Mouse (Mus musculus) liver, embryonic 11.5 days (tissue): Measurements from ENCODE around the gene Slc25a12. TPM values are rescaled to one million over a fixed set of nuclear protein-coding genes. Genes with fewer than 3 reads are reported as not detected.
"Not testable (repeated sequence)": the region's sequence is repeated elsewhere in the genome, so short reads cannot be mapped to it uniquely, and the experiment has no call there.

Experiments
- ATAC-seq: fragments of 200-750 bp; cut with Nextera tagmentation; replicated peaks from 2 replicates; pipeline ENCODE4 v1.8.0; 2017; ENCODE audit warnings: moderate number of reproducible peaks, mild to moderate bottlenecking, moderate TSS enrichment, moderate library complexity; ENCODE audit not compliant: low FRiP score
- DNase-seq: peaks from one replicate; pipeline ENCODE4 v3.0.0-alpha.2; 2017; ENCODE audit warnings: low spot score
- H3K27ac ChIP-seq: fragments of 300-500 bp; sonication (generic); 2 replicates; pipeline ENCODE4 v1.5.1; 2014; ENCODE audit warnings: mild to moderate bottlenecking, low read depth, low read length, control low read depth
- H3K27me3 ChIP-seq: fragments of 300-500 bp; sonication (generic); replicated peaks from 2 replicates; pipeline ENCODE4 v1.6.1; 2014; ENCODE audit warnings: low read length, mixed read lengths; ENCODE audit not compliant: control insufficient read depth, insufficient read depth
- H3K36me3 ChIP-seq: fragments of 300-500 bp; sonication (generic); 2 replicates; pipeline ENCODE4 v1.6.1; 2014; ENCODE audit warnings: mild to moderate bottlenecking, low read length, moderate library complexity, mixed read lengths; ENCODE audit not compliant: control insufficient read depth, insufficient read depth
- H3K4me1 ChIP-seq: fragments of 300-500 bp; sonication (generic); replicated peaks from 2 replicates; pipeline ENCODE4 v1.6.1; 2014; ENCODE audit warnings: low read length, mixed read lengths; ENCODE audit not compliant: control insufficient read depth, insufficient read depth
- H3K4me2 ChIP-seq: fragments of 300-500 bp; sonication (generic); 2 replicates; pipeline ENCODE4 v1.6.1; 2014; ENCODE audit warnings: mild to moderate bottlenecking, control low read depth, moderate library complexity
- H3K4me3 ChIP-seq: fragments of 300-500 bp; sonication (generic); 2 replicates; pipeline ENCODE4 v1.5.1; 2014; ENCODE audit warnings: low read depth, low read length, control low read depth
- H3K9ac ChIP-seq: fragments of 300-500 bp; sonication (generic); 2 replicates; pipeline ENCODE4 v1.6.1; 2014; ENCODE audit warnings: low read depth, low read length, control low read depth
- H3K9me3 ChIP-seq: fragments of 300-500 bp; sonication (generic); 2 replicates; pipeline ENCODE4 v1.6.1; 2016; ENCODE audit warnings: low read length, inconsistent platforms, mixed read lengths; ENCODE audit not compliant: control insufficient read depth
- WGBS: fragments of 180-500 bp; shearing (Covaris S2); extraction: QIAGEN DNeasy Blood & Tissue Kit; methylation state at CpG from one replicate; pipeline ENCODE4 v1.1.7; 2014; 5-methylcytosine and 5-hydroxymethylcytosine counted together
- polyA plus RNA-seq: library from polyadenylated mRNA; unstranded; fragments of >200 nt; fragmentation: Nextera tagmentation; extraction: Ambion mirVana; gene quantifications from 2 replicates; pipeline ENCODE4 v1.2.1, GENCODE M21; 2014

Gene Slc25a12
- polyA plus RNA-seq, 1 experiment from 2014 or later, result 35.9 TPM

DNA sequence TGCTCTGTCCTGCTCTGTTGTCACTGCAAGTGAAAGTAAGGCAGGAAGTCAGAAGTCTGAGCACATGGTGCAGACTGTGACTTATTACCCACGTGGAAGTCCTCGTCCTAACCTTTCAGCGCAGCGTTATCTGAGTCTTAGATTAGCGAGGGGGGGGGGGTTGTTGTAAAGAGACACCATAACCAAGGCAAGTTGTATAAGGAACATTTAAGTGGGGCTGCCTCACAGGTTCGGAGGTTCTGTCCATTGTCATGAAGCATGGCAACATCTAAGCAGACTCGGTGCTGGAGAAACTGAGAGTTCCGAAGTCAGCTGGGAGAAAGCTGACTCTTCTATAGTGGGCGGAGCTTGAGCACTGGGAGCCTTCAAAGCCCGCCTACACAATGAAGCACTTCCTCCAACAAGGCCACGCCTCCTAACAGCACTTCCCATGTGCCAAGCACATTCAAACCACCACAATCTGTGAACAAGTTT is 8.9 kb upstream of the Slc25a12 start:
- 44% methylated on average over 11 of the region's 11 CpGs for WGBS
- peak; percentile 66; the same call in 1 of the 2 replicates for ATAC-seq
- Histone ChIP-seq H3K27ac (no peak overlapping the region), H3K9ac (no peak overlapping the region), H3K36me3 (no peaks in the 10 kb centered on the region), H3K4me3 (0 out of 2 replicates have a peak overlapping the region, but pooled peaks have one; percentile 13), H3K4me2 (peak overlapping the region; percentile 30), H3K27me3 (no peaks in the 10 kb centered on the region), H3K9me3 (no peaks in the 10 kb centered on the region), H3K4me1 (peaks cover 2% of the 10 kb centered on the region)
- no peak for DNase-seq

DNA sequence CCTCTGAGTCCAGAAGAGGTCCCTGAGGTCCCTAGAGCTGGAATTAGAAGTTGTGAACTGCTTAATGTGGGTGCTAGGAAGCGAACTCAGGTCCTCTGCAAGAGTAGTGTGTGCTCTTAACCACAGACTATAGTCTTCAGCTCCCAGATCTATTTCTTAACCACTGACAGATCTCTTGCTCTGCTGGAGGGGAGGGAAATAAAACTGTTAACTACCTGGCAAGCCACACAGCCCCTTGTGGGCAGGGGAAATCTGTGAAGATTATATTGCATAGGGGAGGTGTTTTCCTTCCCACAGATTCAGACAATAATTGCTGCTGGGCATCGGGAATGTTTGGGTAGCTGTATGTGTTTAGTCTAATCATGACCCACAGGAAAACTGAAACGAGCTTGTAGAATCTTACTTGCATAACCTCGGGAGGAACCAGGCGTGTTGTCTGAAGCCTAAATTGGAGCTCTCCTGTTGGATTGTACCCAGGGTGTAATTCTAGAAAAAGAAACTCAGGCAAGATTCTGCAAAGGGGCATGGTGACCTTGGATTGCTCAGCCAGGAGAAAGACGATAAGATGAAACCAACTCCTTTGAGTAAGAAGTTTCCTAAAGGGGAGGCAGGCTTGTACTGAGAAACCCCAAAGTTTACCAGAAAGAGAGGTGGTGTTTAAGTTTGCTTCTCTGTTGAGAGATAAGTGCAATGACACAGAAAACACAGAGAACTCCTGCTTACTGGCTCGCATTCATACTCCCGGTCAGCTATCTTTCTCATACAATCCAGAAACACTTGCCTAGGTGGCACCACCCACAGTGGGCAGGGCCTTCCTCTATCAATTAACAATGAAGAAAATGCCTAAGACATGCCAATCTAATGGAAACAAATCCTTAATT is 7.0 kb upstream of the Slc25a12 start:
- H3K9ac ChIP-seq, result no peak overlapping the region
- peak; percentile 79 for ATAC-seq
- H3K4me2 ChIP-seq, result peak overlapping the region; percentile 34
- peak overlapping the region; percentile 28 for H3K27ac ChIP-seq
- no peaks in the 10 kb centered on the region for H3K9me3 ChIP-seq
- 58% methylated on average over 8 of the region's 8 CpGs for WGBS
- DNase-seq, result no peak
- no peaks in the 10 kb centered on the region for H3K36me3 ChIP-seq
- H3K4me3 ChIP-seq, result no peak overlapping the region
- peaks cover 2% of the 10 kb centered on the region for H3K4me1 ChIP-seq
- no peaks in the 10 kb centered on the region for H3K27me3 ChIP-seq

DNA sequence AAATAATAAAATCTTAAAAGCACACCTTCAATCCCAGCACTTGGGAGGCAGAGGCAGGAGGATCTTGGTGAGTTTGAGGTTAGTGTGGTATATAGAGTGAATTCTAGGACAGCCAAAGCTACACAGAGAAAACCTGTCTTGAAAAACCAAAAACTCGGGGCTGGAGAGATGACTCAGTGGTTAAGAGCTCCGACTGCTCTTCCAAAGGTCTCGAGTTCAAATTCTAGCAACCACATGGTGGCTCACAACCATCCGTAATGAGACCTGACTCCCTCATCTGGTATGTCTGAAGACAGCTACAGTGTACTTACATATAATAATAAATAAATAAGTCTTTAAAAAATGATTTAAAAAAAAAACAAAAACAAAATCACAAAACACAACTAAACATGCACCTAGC is 4.7 kb upstream of the Slc25a12 start:
- not testable (repeated sequence) for H3K4me2 ChIP-seq, H3K9me3 ChIP-seq, DNase-seq, H3K36me3 ChIP-seq, H3K4me1 ChIP-seq, ATAC-seq, H3K4me3 ChIP-seq, H3K27me3 ChIP-seq, H3K27ac ChIP-seq, H3K9ac ChIP-seq
- WGBS, result 85% methylated on average over 4 of the region's 4 CpGs

DNA sequence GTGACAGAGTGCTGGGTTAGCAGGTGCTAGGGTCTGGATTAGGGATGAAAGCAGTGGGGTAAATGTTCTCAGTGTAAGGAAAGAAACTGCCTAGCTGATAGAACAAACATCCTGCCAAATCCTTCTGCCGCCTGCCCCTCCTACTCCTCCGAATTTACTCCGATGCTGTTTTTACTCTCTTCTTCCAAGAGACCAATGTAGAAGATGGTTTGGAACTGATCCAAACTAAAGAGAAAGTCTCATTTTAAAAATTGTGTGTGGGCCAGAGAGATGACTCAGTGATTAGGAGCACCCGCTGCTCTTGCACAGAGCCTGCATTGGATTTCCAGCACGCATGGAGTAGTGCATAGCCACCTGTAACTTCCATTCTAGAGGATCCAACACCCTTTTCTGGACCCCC is 4.2 kb upstream of the Slc25a12 start:
- ATAC-seq (no peak), DNase-seq (no peak)
- H3K27me3 ChIP-seq, result no peaks in the 10 kb centered on the region
- H3K27ac ChIP-seq, result no peak overlapping the region
- H3K4me1 ChIP-seq, result peaks cover 3% of the 10 kb centered on the region
- no peaks in the 10 kb centered on the region for H3K9me3 ChIP-seq
- H3K4me3 ChIP-seq, result no peak overlapping the region
- H3K9ac ChIP-seq, result no peak overlapping the region
- WGBS, result 88% methylated on average over 5 of the region's 5 CpGs
- H3K36me3 ChIP-seq, result no peaks in the 10 kb centered on the region
- H3K4me2 ChIP-seq, result no peak overlapping the region

DNA sequence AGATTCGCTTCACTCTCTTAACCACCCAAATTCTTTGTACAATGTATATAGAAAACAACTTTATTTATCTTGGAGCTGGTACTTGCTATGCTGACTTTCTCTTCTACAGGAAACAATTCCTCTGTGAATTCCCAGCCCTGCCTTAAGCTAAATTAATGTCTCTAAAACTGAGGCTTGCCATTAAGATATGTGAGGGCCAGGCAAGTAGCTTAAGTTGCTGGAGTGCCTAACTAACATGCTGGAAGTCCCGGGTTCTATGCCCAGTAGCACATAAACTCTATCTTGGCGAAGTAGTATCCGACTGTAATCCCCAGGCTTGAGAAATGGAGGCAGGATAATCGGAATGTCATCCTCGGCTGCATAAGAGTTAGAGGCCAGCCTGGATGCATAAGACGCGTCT is 537 bp upstream of the Slc25a12 start:
- ATAC-seq (no peak), DNase-seq (no peak)
- H3K36me3 ChIP-seq, result no peaks in the 10 kb centered on the region
- no peaks in the 10 kb centered on the region for H3K27me3 ChIP-seq
- no peak overlapping the region for H3K27ac ChIP-seq
- peak overlapping the region; percentile 73 for H3K4me2 ChIP-seq
- peaks cover 8% of the 10 kb centered on the region for H3K4me1 ChIP-seq
- peak overlapping the region; percentile 78 for H3K4me3 ChIP-seq
- WGBS, result 34% methylated on average over 8 of the region's 8 CpGs
- H3K9ac ChIP-seq, result peak overlapping the region; percentile 42
- no peaks in the 10 kb centered on the region for H3K9me3 ChIP-seq

DNA sequence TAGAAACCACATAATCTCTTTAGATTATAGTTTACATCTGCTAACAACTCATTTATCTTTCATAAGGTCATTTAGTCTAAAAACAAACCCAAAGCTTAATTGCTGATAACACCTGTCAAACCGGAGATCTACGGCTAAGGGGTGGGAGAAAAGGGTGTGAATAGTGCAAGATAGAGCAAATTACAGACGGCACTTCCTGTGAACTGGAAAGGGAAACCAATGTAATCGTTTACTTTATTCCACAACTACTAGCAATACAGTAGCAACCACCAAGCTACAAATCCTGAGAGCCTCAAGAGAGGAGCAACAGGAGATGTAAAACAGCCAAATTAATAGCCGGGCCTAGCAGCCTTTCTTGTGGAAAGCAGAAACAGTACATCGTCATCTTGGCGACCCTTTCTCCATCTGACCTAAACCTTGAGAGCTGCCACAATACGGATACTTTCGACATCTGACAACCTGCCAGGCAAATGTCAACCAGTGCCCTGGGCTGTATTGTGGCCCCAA is 878 bp downstream of the Slc25a12 start:
- H3K4me2 ChIP-seq, result peak overlapping the region; percentile 73
- ATAC-seq, result no peak
- H3K9me3 ChIP-seq, result no peaks in the 10 kb centered on the region
- WGBS, result 11% methylated on average over 9 of the region's 9 CpGs
- no peak for DNase-seq
- H3K27ac ChIP-seq, result no peak overlapping the region
- H3K4me3 ChIP-seq, result peak overlapping the region; percentile 78
- no peaks in the 10 kb centered on the region for H3K36me3 ChIP-seq
- H3K9ac ChIP-seq, result peak overlapping the region; percentile 83
- no peaks in the 10 kb centered on the region for H3K27me3 ChIP-seq
- peaks cover 8% of the 10 kb centered on the region for H3K4me1 ChIP-seq

DNA sequence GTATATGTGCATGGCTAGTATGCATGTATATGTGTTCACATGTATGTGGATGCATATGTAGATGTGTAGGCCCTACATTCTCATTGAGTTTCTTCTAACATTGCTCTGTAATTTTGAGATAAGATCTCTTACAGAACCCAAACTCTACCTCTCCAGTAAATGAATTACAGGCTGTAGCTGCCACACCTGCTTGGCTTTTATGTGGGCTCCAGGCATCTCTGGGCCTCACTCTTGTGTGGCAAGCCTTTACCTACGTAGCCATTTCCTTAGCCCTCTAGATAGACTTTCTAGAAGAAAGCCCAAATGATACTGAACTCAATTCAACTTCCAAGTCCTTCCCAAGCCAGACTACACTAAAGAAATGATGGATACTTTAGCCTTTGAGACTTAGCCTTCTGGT is 7.4 kb downstream of the Slc25a12 start:
- 78% methylated on average over 1 of the region's 1 CpGs for WGBS
- Histone ChIP-seq H3K27me3 (no peaks in the 10 kb centered on the region), H3K4me1 (0 out of 2 replicates have a peak, but pooled peaks cover 5% of the 10 kb centered on the region), H3K27ac (no peak overlapping the region), H3K36me3 (no peaks in the 10 kb centered on the region), H3K9ac (no peak overlapping the region), H3K4me3 (no peak overlapping the region), H3K9me3 (no peaks in the 10 kb centered on the region), H3K4me2 (no peak overlapping the region)
- ATAC-seq (no peak), DNase-seq (no peak)

DNA sequence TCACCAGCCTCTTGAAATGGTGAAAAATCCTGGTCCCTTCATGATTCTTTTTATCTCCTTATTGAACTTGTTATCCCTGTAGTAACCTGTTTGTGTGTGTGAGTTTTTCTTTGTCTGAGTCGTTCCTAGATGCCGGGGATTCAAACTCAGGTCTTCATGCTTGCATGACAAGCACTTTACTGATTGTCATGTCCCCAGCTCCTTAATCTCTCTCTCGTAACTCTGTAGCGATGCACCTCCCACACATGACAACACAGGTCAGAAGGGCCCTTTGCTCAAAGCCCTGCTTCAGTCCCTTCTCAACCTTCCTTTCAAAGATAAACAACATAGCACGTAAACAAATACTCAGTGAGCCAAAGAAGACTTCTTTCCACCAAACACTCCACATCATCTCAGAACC is 9.2 kb downstream of the Slc25a12 start:
- Histone ChIP-seq H3K9me3 (no peaks in the 10 kb centered on the region), H3K4me3 (no peak overlapping the region), H3K27ac (no peak overlapping the region), H3K27me3 (no peaks in the 10 kb centered on the region), H3K4me1 (peaks cover 5% of the 10 kb centered on the region; the same call in 1 of the 2 replicates), H3K4me2 (no peak overlapping the region), H3K9ac (no peak overlapping the region), H3K36me3 (no peaks in the 10 kb centered on the region)
- DNase-seq (no peak), ATAC-seq (no peak)
- 88% methylated on average over 5 of the region's 5 CpGs for WGBS

DNA sequence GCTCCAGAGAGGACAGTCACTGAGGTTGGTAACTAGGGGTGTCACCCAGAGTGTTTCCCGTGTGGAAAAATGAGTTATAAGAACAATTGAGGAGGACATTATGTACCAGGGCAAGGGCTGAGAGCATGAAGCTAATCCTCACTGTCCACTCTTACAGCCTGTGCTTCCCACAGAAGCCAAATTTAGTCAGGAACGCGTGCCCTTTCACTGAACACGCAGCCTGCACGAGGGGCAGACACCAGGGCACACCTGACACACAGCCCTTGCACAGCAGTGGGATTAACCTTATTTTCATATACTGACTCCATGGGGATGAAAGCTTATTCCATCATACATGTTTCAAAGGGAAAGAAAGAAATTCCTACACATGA is 13.5 kb downstream of the Slc25a12 start:
- ATAC-seq (no peak), DNase-seq (no peak)
- Histone ChIP-seq H3K9me3 (no peaks in the 10 kb centered on the region), H3K36me3 (no peaks in the 10 kb centered on the region), H3K4me2 (no peak overlapping the region), H3K27me3 (no peaks in the 10 kb centered on the region), H3K9ac (no peak overlapping the region), H3K27ac (peak overlapping the region; percentile 13; the same call in 1 of the 2 replicates), H3K4me3 (no peak overlapping the region), H3K4me1 (peaks cover 5% of the 10 kb centered on the region; the same call in 1 of the 2 replicates)
- WGBS, result 73% methylated on average over 5 of the region's 5 CpGs
